Mouse (Mus musculus) adrenal gland, postnatal 4 days (tissue): ENCODE measurements around the gene Slc6a16. TPM values are rescaled to one million over a fixed set of nuclear protein-coding genes. Genes with fewer than 3 reads are reported as not detected.

Experiments used
- DNase-seq, 2 experiments: peaks; one replicate each; pipeline ENCODE4 v3.0.0; 2021 to 2022; ENCODE audit warnings: low spot score in 2 of 2, mixed read lengths in 2 of 2
- total RNA-seq, 2 experiments: library from RNA; stranded (reverse); gene quantifications; 2 replicates each; pipeline ENCODE4 v1.2.3; 2021

Gene Slc6a16
- total RNA-seq, 2 experiments from 2014 or later = 0.28 TPM; not detected in 1

DNA sequence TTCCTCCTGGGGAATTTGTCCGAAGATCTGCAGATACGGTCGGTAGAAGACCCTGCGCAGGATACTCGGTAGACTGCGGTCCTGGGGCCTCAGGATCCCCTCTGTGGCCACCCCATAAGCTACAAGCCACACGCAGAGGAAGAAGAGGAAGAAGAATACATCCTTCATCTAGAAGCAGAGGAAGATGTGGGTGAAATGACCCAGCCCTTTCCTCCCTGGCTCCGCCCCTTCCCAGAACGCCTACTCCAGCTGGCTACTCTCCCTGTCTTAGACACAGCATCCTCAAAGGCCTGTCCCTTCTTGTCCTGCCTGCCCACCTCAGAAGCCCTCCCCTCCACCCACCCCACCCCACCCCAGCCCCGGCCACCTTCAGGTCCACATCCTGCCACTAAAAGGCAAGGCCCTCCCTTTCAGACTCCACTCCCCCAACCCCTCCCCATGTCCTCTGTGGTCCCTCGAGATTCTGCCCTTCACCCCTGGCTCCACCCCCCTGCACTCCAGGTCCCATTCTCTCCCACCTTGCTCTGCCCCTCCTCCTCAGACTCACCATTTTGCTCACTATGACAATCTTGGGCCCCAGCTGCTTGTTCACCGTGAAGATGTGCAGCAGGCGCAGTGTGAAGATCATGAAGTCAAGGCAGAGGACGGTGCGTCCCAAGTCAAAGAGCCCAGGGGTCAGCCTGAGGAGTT, 67.8 kb downstream of the Slc6a16 start:
- no peak for DNase-seq

DNA sequence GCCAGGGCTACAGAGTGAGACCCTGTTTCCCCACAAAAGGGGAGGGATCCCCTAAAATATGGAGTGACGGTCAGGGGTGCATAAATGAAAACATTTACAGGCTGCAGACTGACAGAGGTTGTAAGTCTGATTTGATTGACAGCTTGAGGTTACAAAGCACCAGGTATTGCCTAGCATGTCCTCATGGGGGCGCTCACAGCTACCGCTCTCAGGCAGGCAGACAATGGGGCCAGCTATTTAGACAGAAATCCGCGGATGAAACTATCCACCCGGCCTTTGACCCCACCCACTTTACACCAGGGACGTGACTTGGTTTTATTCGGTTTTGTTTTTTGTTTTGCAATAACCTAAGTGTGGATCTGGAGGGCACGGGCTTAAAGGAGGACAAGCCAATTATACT, 68.6 kb downstream of the Slc6a16 start:
- DNase-seq = no peak

DNA sequence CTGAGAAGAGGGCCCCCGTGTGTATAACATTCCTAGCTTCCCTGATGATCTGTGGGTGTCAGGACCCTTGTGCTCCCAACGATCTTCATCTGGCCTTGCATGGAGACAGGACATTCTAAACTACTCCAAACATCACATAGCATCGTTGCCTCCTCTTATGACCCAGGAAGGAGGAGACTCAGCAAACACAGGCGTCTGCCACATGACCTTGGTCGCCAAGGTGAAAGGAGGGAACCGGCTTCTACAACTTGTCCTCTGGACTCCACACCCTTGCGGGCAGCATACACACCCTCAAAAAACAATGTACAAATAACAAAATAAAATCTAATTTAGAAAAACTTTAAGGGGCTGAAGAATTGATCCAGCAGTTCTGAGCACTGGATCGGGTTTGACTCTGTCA, 71.1 kb downstream of the Slc6a16 start:
- DNase-seq = no peak

DNA sequence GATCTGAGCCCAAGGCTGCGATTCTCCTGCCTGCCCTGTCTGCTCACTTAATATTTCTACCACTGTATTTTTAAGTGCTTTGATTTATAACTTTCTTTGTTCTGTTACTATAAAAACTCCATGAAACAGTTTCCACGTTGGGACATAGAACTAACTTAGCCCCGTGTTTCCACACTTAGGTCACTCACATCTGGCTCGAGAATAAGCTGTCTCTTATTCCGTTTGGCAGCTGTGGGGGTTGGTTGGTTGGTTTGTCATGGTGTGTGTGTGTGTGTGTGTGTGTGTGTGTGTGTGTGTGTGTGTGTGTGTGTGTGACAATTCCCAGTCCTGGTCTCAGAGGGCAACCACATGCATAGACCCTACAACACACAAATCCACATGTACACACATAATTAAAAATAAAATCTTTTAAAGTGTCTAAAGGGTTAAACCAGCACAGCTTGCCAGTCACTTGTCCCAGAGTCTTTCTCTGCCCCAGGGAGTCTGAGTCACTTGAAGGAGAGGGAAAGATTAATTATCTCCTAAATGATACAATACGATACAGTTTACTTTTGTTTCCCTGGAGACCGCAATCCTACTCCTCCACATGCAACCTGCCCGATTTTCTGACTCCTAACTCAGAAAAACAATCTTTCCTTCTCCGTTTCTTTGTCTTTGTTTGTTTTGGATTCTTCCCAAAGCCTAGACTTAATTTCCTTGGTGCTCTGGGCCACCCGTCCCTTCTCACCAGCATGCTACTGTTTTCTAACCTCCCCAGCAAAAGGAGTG, 72.0 kb downstream of the Slc6a16 start:
- DNase-seq = no peak

DNA sequence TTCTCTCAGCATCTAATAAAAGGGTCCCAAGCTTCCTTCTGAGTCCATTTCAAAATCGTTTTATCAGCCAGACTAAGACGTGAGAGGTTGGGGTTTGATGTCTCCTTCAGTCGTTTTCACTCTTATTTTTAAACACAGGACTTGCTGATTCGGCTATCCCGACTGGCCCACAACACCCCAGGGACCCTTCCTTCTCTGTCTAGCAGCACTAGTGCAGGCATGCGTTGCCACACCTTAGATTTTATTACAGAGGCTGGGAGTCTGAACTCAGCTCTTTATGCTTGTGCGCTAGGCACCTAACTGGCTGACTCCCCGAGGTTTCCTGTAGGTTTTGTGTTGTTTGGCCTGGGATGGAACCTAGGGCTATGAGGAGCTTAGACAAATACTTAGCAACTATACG, 72.6 kb downstream of the Slc6a16 start:
- no peak for DNase-seq

DNA sequence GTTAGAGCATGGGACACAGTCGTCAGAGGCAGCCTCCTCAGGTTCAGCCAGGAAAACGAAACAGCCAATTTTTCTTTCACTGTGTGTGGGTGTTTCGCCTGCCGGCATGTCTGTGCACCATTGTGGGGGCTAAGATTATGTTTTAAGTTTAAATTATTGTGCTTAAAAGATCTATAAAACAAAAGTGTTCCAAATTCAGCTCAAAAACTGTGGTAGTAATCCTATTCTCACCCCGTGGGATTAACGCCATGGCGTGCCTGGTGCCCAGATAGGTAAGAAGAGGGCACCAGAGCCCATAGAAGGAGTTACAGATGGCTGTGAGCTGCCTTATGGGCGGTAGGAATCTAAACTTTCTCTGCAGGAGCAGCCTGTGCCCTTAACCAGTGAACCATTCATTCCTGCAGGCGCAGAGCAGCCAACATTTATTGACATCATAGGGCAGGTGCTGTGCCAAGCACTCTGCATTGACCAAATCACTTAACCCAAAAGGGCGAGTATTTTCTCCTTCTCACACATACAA, 74.4 kb downstream of the Slc6a16 start:
- no peak for DNase-seq

DNA sequence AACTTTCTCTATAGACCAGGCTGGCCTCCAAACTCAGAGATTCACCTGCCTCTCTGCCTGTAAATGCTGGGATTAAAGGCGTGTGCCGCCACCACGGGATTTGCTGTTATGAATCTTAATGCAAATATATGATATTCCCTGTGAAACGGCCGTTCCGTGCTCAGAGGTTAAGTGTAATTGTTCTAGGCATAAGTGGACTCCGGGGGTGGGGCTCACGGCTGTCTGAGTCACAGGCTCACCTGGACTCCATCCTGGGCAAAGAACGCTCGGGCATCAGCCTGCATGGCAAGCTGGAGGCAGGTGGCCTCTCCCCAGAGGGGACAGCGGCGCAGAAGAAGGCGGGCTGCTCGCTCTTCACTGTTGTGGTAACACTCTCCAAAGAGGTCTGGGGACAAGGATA, 75.7 kb downstream of the Slc6a16 start:
- no peak for DNase-seq

DNA sequence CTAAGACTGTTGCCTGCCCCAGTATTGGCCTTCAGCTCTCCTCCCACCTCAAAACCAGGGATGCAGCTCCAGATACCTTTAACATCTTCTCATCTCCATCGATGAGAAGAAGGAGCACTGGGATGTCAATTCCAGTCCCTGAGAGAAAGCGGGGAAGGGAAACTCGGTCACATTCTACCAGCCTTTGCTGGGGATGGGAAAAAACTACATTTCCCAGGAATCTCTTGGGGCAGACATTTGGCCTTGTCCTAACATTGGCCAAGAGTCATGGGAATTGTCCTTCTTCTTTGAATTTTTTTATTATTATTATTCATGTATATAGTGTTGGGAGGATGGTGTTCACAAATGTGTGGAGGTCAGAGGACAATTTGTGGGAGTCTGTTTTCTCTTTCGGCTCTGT, 81.4 kb downstream of the Slc6a16 start:
- no peak for DNase-seq

Other genes starting within 250 kb of the Slc6a16 start
- gene Irf3, start 243.4 kb upstream of the Slc6a16 start, total RNA-seq = 100 to 1,000 TPM; 106 to 111 TPM
- 10 to 100 TPM; 23.8 to 28.5 TPM for gene Bcl2l12, start 242.4 kb upstream of the Slc6a16 start, total RNA-seq
- 100 to 1,000 TPM; 114 TPM for gene Scaf1, start 224.7 kb upstream of the Slc6a16 start, total RNA-seq
- gene Rras, start 223.1 kb upstream of the Slc6a16 start, total RNA-seq = 10 to 100 TPM; 58.9 to 59.7 TPM
- gene Prr12, start 188.2 kb upstream of the Slc6a16 start, total RNA-seq = 10 to 100 TPM; 76.4 to 85.1 TPM
- 10 to 100 TPM; 61.1 to 71.2 TPM for gene Nosip, start 178.7 kb upstream of the Slc6a16 start, total RNA-seq
- gene Prrg2, start 178.4 kb upstream of the Slc6a16 start, total RNA-seq = 10 to 100 TPM; 17.9 to 18.6 TPM
- 10 to 100 TPM; 77.0 to 81.8 TPM for gene Rcn3, start 148.9 kb upstream of the Slc6a16 start, total RNA-seq
- 100 to 1,000 TPM in 1 of 2 experiments, 10 to 100 TPM in 1; 98.0 to 104 TPM for gene Fcgrt, start 137.2 kb upstream of the Slc6a16 start, total RNA-seq
- 1,000 to 10,000 TPM; 1,454 to 1,477 TPM for gene Rps11, start 116.6 kb upstream of the Slc6a16 start, total RNA-seq
- gene Rpl13a, start 112.3 kb upstream of the Slc6a16 start, total RNA-seq = 1,000 to 10,000 TPM; 2,237 to 2,371 TPM
- not detected for gene Gm45713, start 104.9 kb upstream of the Slc6a16 start, total RNA-seq
- gene Flt3l, start 104.7 kb upstream of the Slc6a16 start, total RNA-seq = 10 to 100 TPM; 18.8 to 23.1 TPM
- 10 to 100 TPM; 60.7 to 65.2 TPM for gene Pih1d1, start 86.8 kb upstream of the Slc6a16 start, total RNA-seq
- 10 to 100 TPM; 76.4 to 90.1 TPM for gene Aldh16a1, start 86.5 kb upstream of the Slc6a16 start, total RNA-seq
- 1 to 10 TPM in 1 of 2 experiments, under 1 TPM in 1; 0.31 to 1.9 TPM for gene Slc17a7, start 77.1 kb upstream of the Slc6a16 start, total RNA-seq
- gene Gfy, start 61.5 kb upstream of the Slc6a16 start, total RNA-seq = not detected
- not detected for gene Pth2, start 60.1 kb upstream of the Slc6a16 start, total RNA-seq
- under 1 TPM; 0.31 to 0.84 TPM for gene Ccdc155, start 36.2 kb upstream of the Slc6a16 start, total RNA-seq
- gene Dkkl1, start 28.9 kb upstream of the Slc6a16 start, total RNA-seq = under 1 TPM in 1 of 2 experiments, not detected in 1; 0.78 TPM
- gene Tead2, start 25.3 kb upstream of the Slc6a16 start, total RNA-seq = 10 to 100 TPM; 45.1 to 67.8 TPM
- gene Cd37, start 2.0 kb upstream of the Slc6a16 start, total RNA-seq = 1 to 10 TPM; 4.1 to 6.2 TPM
- not detected for gene Slc6a21, start 36.4 kb downstream of the Slc6a16 start, total RNA-seq
- 10 to 100 TPM; 17.0 to 18.1 TPM for gene Trpm4, start 92.7 kb downstream of the Slc6a16 start, total RNA-seq
- gene Hrc, start 94.2 kb downstream of the Slc6a16 start, total RNA-seq = 10 to 100 TPM in 1 of 2 experiments, 1 to 10 TPM in 1; 6.7 to 13.0 TPM
- 1 to 10 TPM; 4.7 to 6.9 TPM for gene Ppfia3, start 125.9 kb downstream of the Slc6a16 start, total RNA-seq
- 1 to 10 TPM; 4.8 to 4.9 TPM for gene Lin7b, start 129.5 kb downstream of the Slc6a16 start, total RNA-seq
- 100 to 1,000 TPM; 499 to 509 TPM for gene Snrnp70, start 154.7 kb downstream of the Slc6a16 start, total RNA-seq
- gene Kcna7, start 164.6 kb downstream of the Slc6a16 start, total RNA-seq = under 1 TPM; 0.14 to 0.28 TPM
- under 1 TPM; 0.20 to 0.67 TPM for gene Ntf5, start 172.6 kb downstream of the Slc6a16 start, total RNA-seq
- gene Lhb, start 179.7 kb downstream of the Slc6a16 start, total RNA-seq = not detected
- 10 to 100 TPM; 38.6 to 40.2 TPM for gene Gys1, start 193.8 kb downstream of the Slc6a16 start, total RNA-seq
- 10 to 100 TPM; 56.5 to 65.0 TPM for gene Ruvbl2, start 197.0 kb downstream of the Slc6a16 start, total RNA-seq
- gene Ftl1, start 218.8 kb downstream of the Slc6a16 start, total RNA-seq = 100 to 1,000 TPM; 684 to 753 TPM
- gene Bax, start 225.8 kb downstream of the Slc6a16 start, total RNA-seq = 10 to 100 TPM; 75.8 to 78.4 TPM
- under 1 TPM; 0.45 to 0.54 TPM for gene Tulp2, start 240.8 kb downstream of the Slc6a16 start, total RNA-seq
- gene Gm45808, start 245.7 kb downstream of the Slc6a16 start, total RNA-seq = 10 to 100 TPM; 14.9 to 20.7 TPM
- 10 to 100 TPM; 35.0 to 38.8 TPM for gene Dhdh, start 247.7 kb downstream of the Slc6a16 start, total RNA-seq